Comparison of ENCODE assay signal across 17 mouse cellular contexts in genomic region chr17:49240097-49240496, GRCm38 (mm10).
"Had no signal": no experiment of that assay in that cellular context is flagged by ENCODE, and none has a peak within 500 bp of the region (broad histone marks: within the 10 kb centered on the region; RNA-seq: fewer than 3 reads in every experiment).

No protein-coding gene starts in this region.

- H3K36me3 ChIP-seq: lung, embryonic 15.5 days; midbrain, embryonic 13.5 days; midbrain, embryonic 15.5 days; neural tube, embryonic 12.5 days; stomach, embryonic 15.5 days had no signal

- DNase-seq: lung, adult 2 months; lung, postnatal 14 days; lung, postnatal 36 days; right cerebral cortex, postnatal 14 days; thymus, adult 2 months; thymus, postnatal 25 days; thymus, postnatal 4 days had no signal

- H3K4me2 ChIP-seq: lung, embryonic 15.5 days; midbrain, embryonic 11.5 days; midbrain, embryonic 13.5 days; midbrain, embryonic 15.5 days; neural tube, embryonic 12.5 days; stomach, embryonic 15.5 days had no signal

- H3K4me1 ChIP-seq: megakaryocyte, embryonic 14.5 days; midbrain, embryonic 13.5 days; midbrain, embryonic 15.5 days; neural tube, embryonic 12.5 days had no signal

- ATAC-seq: lung, postnatal 0 days; midbrain, embryonic 13.5 days; midbrain, embryonic 15.5 days had no signal

- H3K9me3 ChIP-seq: lung, embryonic 15.5 days; midbrain, embryonic 13.5 days; midbrain, embryonic 15.5 days; neural tube, embryonic 12.5 days; stomach, embryonic 15.5 days had no signal

- H3K27me3 ChIP-seq: lung, embryonic 15.5 days; megakaryocyte, embryonic 14.5 days; midbrain, embryonic 13.5 days; midbrain, embryonic 15.5 days; neural tube, embryonic 12.5 days; stomach, embryonic 15.5 days had no signal

- H3K4me3 ChIP-seq: lung, embryonic 15.5 days; megakaryocyte, embryonic 14.5 days; midbrain, embryonic 13.5 days; midbrain, embryonic 15.5 days; neural tube, embryonic 12.5 days; stomach, embryonic 15.5 days had no signal

- H3K27ac ChIP-seq: lung, embryonic 15.5 days; macrophage; midbrain, embryonic 13.5 days; midbrain, embryonic 15.5 days; neural tube, embryonic 12.5 days; stomach, embryonic 15.5 days; stomach, postnatal 0 days had no signal

- H3K9ac ChIP-seq: lung, embryonic 15.5 days; midbrain, embryonic 13.5 days; midbrain, embryonic 15.5 days; neural tube, embryonic 12.5 days; stomach, embryonic 15.5 days had no signal
